Mouse (Mus musculus): Measurements from ENCODE around the gene Kcnh1. TPM values are rescaled to one million over a fixed set of nuclear protein-coding genes. Genes with fewer than 3 reads are reported as not detected.

The Kcnh1 gene
- polyA plus RNA-seq, 1 experiment from 2014 or later, result 0.81 TPM

GRCm38 (mm10) chr1:192269911-192270310 lies 79.3 kb downstream of the Kcnh1 start:
- no peaks in the 10 kb centered on the region for H3K9me3 ChIP-seq (replicated peaks)
- H3K27me3 ChIP-seq, result no peaks in the 10 kb centered on the region
- no peak overlapping the region for H3K4me2 ChIP-seq
- no peak overlapping the region for H3K27ac ChIP-seq
- H3K4me3 ChIP-seq, result no peak overlapping the region
- H3K4me1 ChIP-seq, result no peaks in the 10 kb centered on the region
- no peaks in the 10 kb centered on the region for H3K36me3 ChIP-seq (ENCODE audit: poor library complexity, severe bottlenecking)
- 93% methylated on average over 9 of the region's 9 CpGs for WGBS
- no peak for ATAC-seq
- H3K9ac ChIP-seq, result no peak overlapping the region

- H3K36me3 ChIP-seq (ENCODE audit: poor library complexity, severe bottlenecking), result no peaks in the 10 kb centered on the region
- 46% methylated on average over 5 of the region's 5 CpGs for WGBS
- no peak for ATAC-seq
- H3K4me1 ChIP-seq, result no peaks in the 10 kb centered on the region
- H3K9me3 ChIP-seq (replicated peaks), result no peaks in the 10 kb centered on the region
- no peak overlapping the region for H3K9ac ChIP-seq
- no peaks in the 10 kb centered on the region for H3K27me3 ChIP-seq
- no peak overlapping the region for H3K27ac ChIP-seq
- H3K4me3 ChIP-seq, result no peak overlapping the region
- H3K4me2 ChIP-seq, result no peak overlapping the region
Observed at GRCm38 (mm10) chr1:192277801-192278385, 87.3 kb downstream of the Kcnh1 start.

DNA sequence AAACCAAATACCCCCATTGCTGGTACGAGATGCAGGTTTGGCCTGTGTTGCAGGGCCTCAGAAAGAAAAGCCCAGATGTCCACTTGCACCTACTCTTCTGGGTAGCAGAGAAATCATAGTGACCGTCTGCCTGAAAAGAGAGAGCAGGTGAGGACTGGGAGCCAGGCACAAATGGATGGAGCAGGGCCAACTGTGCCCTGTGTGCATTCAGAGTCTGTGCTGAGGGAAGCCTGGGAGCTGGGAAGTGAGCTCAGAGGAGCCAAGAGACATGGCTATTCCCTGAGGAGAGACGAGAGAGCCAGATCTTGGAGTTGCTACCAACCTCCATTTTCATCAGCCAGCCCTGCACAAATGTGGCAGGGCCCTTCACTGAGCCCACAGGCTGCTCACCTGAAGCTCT lies 93.8 kb downstream of the Kcnh1 start:
- no peaks in the 10 kb centered on the region for H3K27me3 ChIP-seq
- H3K27ac ChIP-seq, result no peak overlapping the region
- no peaks in the 10 kb centered on the region for H3K36me3 ChIP-seq (ENCODE audit: poor library complexity, severe bottlenecking)
- WGBS, result 72% methylated on average over 3 of the region's 3 CpGs
- H3K4me2 ChIP-seq, result no peak overlapping the region
- ATAC-seq, result no peak
- H3K9ac ChIP-seq, result no peak overlapping the region
- no peaks in the 10 kb centered on the region for H3K4me1 ChIP-seq
- H3K9me3 ChIP-seq (replicated peaks), result no peaks in the 10 kb centered on the region
- H3K4me3 ChIP-seq, result no peak overlapping the region

- Histone ChIP-seq H3K9me3 (replicated peaks) (no peaks in the 10 kb centered on the region), H3K4me2 (no peak overlapping the region), H3K27me3 (no peaks in the 10 kb centered on the region), H3K27ac (no peak overlapping the region), H3K9ac (no peak overlapping the region), H3K4me1 (no peaks in the 10 kb centered on the region), H3K36me3 (ENCODE audit: poor library complexity, severe bottlenecking) (no peaks in the 10 kb centered on the region), H3K4me3 (no peak overlapping the region)
- 82% methylated on average over 3 of the region's 3 CpGs for WGBS
- no peak for ATAC-seq
Observed at GRCm38 (mm10) chr1:192284950-192285349, 94.4 kb downstream of the Kcnh1 start.

DNA sequence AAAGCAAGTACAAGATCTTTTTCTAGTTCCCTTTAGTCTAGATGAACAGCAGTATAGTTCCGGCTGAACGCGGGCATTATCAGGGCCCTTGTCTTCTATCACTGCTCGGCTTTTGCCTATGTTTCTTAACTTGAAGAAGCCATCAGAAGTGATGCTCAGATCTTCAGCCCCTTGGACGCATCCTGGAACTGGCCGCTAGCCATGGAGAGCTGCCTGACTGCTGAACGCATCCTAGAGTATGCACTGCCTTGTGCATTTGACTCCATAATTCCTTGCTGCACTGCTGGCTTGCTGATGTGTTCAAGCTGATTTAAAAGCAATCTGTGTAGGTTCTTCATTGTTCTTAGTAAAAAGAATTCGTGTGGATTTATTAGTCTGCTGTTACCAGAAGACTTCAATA lies 97.9 kb downstream of the Kcnh1 start:
- ATAC-seq, result no peak
- Histone ChIP-seq H3K4me2 (no peak overlapping the region), H3K27me3 (no peaks in the 10 kb centered on the region), H3K27ac (no peak overlapping the region; the same call in 1 of the 2 replicates), H3K36me3 (ENCODE audit: poor library complexity, severe bottlenecking) (no peaks in the 10 kb centered on the region), H3K4me3 (no peak overlapping the region), H3K9me3 (replicated peaks) (no peaks in the 10 kb centered on the region), H3K4me1 (no peaks in the 10 kb centered on the region), H3K9ac (no peak overlapping the region)
- 86% methylated on average over 8 of the region's 8 CpGs for WGBS

- Histone ChIP-seq H3K36me3 (ENCODE audit: poor library complexity, severe bottlenecking) (no peaks in the 10 kb centered on the region), H3K9ac (no peak overlapping the region), H3K4me3 (no peak overlapping the region), H3K4me2 (no peak overlapping the region), H3K27ac (no peak overlapping the region), H3K4me1 (no peaks in the 10 kb centered on the region), H3K9me3 (replicated peaks) (no peaks in the 10 kb centered on the region), H3K27me3 (no peaks in the 10 kb centered on the region)
- ATAC-seq, result no peak
- 74% methylated on average over 3 of the region's 3 CpGs for WGBS
Observed at GRCm38 (mm10) chr1:192291286-192291685, 100.7 kb downstream of the Kcnh1 start.

- no peaks in the 10 kb centered on the region for H3K36me3 ChIP-seq (ENCODE audit: poor library complexity, severe bottlenecking)
- no peak for ATAC-seq
- WGBS, result 76% methylated on average over 4 of the region's 4 CpGs
- H3K9ac ChIP-seq, result no peak overlapping the region
- H3K4me1 ChIP-seq, result no peaks in the 10 kb centered on the region
- no peak overlapping the region for H3K27ac ChIP-seq
- no peaks in the 10 kb centered on the region for H3K9me3 ChIP-seq (replicated peaks)
- H3K4me3 ChIP-seq, result no peak overlapping the region
- H3K27me3 ChIP-seq, result no peaks in the 10 kb centered on the region
- H3K4me2 ChIP-seq, result no peak overlapping the region
Observed at GRCm38 (mm10) chr1:192293391-192293790, 102.8 kb downstream of the Kcnh1 start.

- no peak for ATAC-seq
- Histone ChIP-seq H3K4me1 (no peaks in the 10 kb centered on the region), H3K27me3 (no peaks in the 10 kb centered on the region), H3K36me3 (ENCODE audit: poor library complexity, severe bottlenecking) (no peaks in the 10 kb centered on the region), H3K9ac (no peak overlapping the region), H3K9me3 (replicated peaks) (no peaks in the 10 kb centered on the region), H3K4me3 (no peak overlapping the region), H3K4me2 (no peak overlapping the region), H3K27ac (no peak overlapping the region)
- 89% methylated on average over 3 of the region's 3 CpGs for WGBS
Observed at GRCm38 (mm10) chr1:192293921-192294320, 103.3 kb downstream of the Kcnh1 start.

DNA sequence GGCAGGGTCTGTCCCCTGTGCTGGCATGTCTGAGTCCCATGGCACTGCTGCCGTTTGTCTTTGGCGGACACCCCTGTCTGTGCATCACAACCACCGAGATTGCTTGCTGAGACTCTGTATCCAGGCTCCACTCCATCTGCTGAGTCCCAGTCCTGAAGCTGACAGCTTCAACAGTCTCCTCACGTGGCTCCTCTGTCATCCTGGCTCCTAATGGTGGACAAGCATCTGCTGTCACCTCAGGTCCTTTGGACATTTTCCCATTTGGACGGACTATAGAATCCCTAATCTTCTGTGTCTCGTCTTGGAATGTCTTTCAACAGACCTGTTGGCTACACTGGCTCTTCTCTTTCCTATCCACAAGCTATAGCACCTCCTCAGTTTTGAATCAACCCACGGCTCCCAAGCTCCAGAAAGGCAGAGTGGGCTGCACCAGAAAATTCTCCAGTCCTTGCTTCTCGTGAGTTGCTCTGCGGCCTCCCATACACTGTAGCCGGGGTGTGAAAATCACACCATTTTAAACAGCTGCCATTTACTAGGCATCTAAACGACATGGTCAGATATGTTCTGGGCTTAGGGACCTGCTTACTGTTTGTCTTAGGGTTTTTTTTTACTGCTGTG lies 104.8 kb downstream of the Kcnh1 start:
- no peaks in the 10 kb centered on the region for H3K36me3 ChIP-seq (ENCODE audit: poor library complexity, severe bottlenecking)
- H3K4me2 ChIP-seq, result no peak overlapping the region
- no peak overlapping the region for H3K27ac ChIP-seq
- no peak overlapping the region for H3K4me3 ChIP-seq
- WGBS, result 83% methylated on average over 11 of the region's 11 CpGs
- no peak overlapping the region for H3K9ac ChIP-seq
- no peaks in the 10 kb centered on the region for H3K9me3 ChIP-seq (replicated peaks)
- H3K27me3 ChIP-seq, result no peaks in the 10 kb centered on the region
- ATAC-seq, result no peak
- no peaks in the 10 kb centered on the region for H3K4me1 ChIP-seq

DNA sequence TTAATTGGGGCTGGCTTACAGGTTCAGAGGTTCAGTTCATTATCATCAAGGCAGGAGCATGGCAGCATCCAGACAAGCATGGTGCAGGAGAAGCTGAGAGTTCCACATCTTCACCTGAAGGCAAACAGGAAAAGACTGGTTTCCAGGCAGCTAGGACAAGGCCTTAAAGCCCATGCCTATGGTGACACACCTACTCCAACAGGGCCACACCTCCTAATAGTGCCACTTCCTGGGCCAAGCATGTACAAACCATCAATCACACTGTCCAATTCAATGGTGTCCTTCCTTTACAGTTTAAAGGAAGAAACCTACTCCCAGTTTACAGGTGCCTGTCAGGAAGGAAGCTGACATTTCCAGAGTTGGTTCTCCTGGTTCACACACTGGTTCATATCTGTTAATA lies 105.3 kb downstream of the Kcnh1 start:
- Histone ChIP-seq H3K4me1 (no peaks in the 10 kb centered on the region), H3K4me2 (no peak overlapping the region), H3K9me3 (replicated peaks) (no peaks in the 10 kb centered on the region), H3K27ac (no peak overlapping the region), H3K36me3 (ENCODE audit: poor library complexity, severe bottlenecking) (no peaks in the 10 kb centered on the region), H3K27me3 (no peaks in the 10 kb centered on the region), H3K4me3 (no peak overlapping the region), H3K9ac (no peak overlapping the region)
- no peak for ATAC-seq

DNA sequence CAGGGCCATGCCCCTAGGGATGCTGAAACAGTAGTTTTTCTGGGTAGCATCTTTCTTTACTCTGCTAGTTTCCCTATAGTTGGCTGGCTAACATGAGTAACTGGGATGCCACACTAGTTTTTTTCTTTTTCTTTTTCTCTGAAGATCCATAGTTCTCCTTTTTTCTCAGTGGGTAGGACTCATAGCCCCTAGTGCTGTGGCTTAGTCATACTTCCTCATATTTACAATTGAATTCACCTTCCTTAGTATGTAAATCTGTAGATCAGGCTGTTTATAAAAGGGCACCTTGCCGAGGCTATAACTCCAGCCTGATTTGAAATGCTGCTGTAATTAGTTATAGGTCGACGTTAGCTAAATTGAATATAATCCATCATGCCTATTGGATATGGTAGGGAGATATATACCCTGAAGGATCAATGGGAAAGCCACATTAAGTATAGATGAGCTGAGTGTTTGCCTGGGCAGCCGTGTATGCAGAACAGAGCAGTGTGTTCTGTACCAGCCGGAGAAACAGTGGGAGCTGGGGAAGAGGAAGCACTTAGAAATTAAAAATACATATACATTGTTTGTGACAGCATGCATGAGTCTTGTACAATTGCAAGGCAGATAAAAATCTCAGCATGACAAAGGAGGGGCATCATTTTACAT lies 107.0 kb downstream of the Kcnh1 start:
- 83% methylated on average over 5 of the region's 5 CpGs for WGBS

DNA sequence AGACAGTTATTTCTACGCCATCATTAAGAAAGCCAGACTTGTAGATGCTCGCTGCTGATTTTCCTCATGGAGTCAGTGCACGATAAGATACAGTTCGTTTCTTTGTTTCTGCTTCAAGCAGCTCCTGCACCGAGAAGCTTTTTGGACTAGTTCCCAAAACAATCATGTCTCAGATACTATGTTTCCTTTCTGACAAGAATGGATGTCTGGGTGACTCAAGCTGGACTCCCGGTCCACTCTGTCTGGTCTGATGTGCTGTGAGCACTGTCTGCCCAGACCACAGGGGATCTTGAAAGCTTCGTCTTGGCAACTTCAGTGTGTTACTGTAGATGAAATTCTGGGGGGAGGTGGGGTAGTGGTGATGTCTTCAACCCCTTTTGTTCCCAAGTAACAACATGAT lies 109.8 kb downstream of the Kcnh1 start:
- H3K4me3 ChIP-seq, result no peak overlapping the region
- no peak overlapping the region for H3K4me2 ChIP-seq
- H3K9me3 ChIP-seq (replicated peaks), result no peaks in the 10 kb centered on the region
- no peaks in the 10 kb centered on the region for H3K4me1 ChIP-seq
- no peak overlapping the region for H3K9ac ChIP-seq
- no peaks in the 10 kb centered on the region for H3K27me3 ChIP-seq
- H3K36me3 ChIP-seq (ENCODE audit: poor library complexity, severe bottlenecking), result no peaks in the 10 kb centered on the region
- ATAC-seq, result no peak
- no peak overlapping the region for H3K27ac ChIP-seq
- WGBS, result 82% methylated on average over 7 of the region's 7 CpGs

More for the DNA sequence above, 107.0 kb downstream of the Kcnh1 start:
- Histone ChIP-seq H3K4me2 (no peak overlapping the region), H3K27ac (no peak overlapping the region), H3K27me3 (no peaks in the 10 kb centered on the region), H3K4me1 (no peaks in the 10 kb centered on the region), H3K9me3 (replicated peaks) (no peaks in the 10 kb centered on the region), H3K36me3 (ENCODE audit: poor library complexity, severe bottlenecking) (no peaks in the 10 kb centered on the region), H3K9ac (no peak overlapping the region), H3K4me3 (no peak overlapping the region)
- ATAC-seq, result no peak

- H3K36me3 ChIP-seq (ENCODE audit: poor library complexity, severe bottlenecking), result no peaks in the 10 kb centered on the region
- no peak overlapping the region for H3K4me3 ChIP-seq
- ATAC-seq, result no peak
- no peak overlapping the region for H3K9ac ChIP-seq
- no peaks in the 10 kb centered on the region for H3K4me1 ChIP-seq
- WGBS, result 69% methylated on average over 2 of the region's 2 CpGs
- H3K27ac ChIP-seq, result no peak overlapping the region
- no peaks in the 10 kb centered on the region for H3K9me3 ChIP-seq (replicated peaks)
- H3K4me2 ChIP-seq, result no peak overlapping the region
- H3K27me3 ChIP-seq, result no peaks in the 10 kb centered on the region
Observed at GRCm38 (mm10) chr1:192303615-192304014, 113.0 kb downstream of the Kcnh1 start.

Measured in forebrain, embryonic 13.5 days (tissue).